Mouse (Mus musculus): ENCODE measurements around the gene Sptssb.

Sptssb gene

DNA sequence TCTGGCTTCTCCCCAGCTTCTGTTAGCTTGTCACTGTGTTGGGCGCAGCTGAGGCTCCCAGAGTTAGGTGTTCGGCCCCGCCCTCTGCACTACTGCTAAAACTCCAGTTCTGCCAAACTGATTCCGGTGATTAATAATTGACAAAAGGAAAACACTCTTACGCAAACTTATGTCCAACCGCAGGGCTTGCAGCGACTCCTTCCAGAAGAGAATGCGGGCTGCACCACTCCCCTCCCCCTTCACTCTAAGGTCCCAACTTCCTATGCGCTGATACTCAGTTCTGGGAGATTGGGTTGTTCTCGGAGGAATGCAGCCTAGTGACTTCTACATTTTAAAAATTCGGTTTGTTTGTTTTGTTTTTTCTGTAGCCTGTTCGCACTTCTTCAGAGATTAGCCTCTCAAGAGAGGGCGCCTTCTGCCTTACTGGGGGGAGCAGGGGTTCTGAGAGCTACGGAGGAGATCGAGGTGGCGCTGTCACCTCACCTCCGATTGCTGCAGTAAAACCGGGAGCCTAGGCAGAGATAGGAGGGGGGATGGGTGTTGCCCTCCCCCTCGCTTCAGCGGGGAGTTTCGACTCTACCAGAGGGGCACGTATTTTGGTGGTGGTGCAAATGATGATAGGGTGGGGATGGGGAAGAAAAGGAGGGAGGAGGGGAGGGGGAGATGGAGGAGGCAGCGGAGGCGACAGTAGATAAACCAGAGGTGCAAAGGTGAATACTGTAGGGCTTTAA lies at the start of gene Sptssb:
Gene Sptssb (minus strand): TSS at position 83 of the 731 bp plus-strand sequence.
- DNase-seq: peak; percentile 39

DNA sequence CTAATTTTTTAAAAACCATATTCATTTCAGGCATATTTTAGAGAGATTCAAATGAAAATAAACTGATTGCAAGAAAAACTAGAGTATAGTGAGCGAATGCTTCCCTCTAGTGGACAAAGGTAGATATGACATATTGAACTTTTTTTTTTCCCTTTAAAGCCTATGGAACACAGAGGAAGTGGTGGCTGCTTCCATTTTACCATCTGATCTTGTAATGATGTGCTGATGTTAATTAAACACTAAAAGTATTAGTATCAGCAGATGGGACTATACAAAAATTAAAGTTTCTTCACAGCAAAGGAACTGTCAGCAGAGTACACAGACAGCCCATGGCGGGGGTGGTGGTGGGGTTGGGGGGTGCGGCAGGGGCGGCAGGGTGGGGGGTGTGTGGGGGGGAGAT lies 48.3 kb upstream of the Sptssb start:
- DNase-seq: no peak

- no peak for DNase-seq
Measured at GRCm38 (mm10) chr3:69907564-69907963, 47.8 kb upstream of the Sptssb start.

GRCm38 (mm10) chr3:69902787-69903477 lies 43.2 kb upstream of the Sptssb start:
- DNase-seq: no peak

DNA sequence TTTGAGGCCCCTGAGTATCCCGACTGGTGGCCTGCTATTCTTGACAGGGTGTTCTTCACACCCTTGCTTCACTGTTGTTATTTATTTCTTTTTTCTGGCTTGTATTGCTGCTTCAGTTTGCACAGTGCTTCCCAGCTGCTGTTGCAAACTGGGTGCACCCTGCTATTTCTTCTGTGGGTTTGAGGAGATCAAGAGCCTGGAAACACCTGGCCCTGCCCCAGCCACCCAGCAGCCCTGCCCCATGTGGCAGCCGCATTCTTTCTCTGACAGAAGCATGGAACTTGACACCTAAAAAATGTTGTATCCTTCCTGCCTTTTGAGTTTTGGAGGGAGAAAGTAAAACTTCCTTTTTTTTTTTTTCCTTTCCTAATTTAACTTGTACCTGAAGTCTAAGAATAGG lies 42.6 kb upstream of the Sptssb start:
- DNase-seq: no peak

GRCm38 (mm10) chr3:69901874-69902381 lies 42.2 kb upstream of the Sptssb start:
- no peak for DNase-seq

DNA sequence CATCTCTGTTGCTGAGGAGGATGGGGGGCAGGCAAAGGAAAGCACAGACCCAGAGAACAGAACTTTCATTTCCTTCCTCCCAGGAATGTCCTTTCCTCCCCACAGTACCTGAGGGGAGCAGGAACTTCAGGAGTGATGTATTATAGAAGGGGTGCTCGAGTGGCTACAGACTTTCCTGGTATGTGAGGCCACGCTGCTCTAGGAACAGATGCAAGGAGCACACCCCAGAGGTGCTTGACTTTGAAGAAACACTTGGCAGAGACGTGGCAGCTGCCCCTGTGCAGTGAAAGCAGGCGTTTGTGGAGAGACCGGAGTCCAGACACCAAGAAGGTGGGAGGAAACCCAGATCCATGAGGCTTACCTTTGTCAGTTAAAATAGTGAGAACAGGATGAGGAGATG lies 40.6 kb upstream of the Sptssb start:
- no peak for DNase-seq

DNA sequence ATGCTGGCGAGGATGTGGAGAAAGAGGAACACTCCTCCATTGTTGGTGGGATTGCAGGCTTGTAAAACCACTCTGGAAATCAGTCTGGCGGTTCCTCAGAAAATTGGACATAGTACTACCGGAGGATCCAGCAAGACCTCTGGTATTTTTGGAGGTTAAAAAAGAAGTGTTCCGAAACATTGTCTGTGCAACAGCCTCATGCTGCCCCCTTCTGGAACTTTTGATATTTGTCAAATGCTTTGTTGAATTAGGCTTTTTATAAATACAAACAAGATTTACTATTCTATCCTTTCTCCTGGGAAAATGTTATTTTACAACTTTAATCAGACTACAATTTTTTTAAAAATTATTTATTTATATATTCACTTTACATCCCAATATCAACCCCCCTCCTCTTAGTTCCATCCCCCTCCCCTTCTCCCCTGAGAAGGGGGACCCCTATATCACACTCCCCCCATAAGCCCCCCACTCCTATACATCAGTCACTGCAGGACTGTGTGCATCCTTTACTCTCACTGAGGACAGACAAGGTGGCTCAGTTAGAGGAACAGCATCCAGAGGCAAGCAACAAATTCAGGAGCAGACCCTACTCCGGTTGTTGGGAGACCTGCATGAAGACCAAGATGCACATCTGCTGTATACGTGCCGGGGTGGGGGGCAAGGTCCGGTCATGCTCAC lies 38.3 kb upstream of the Sptssb start:
- no peak for DNase-seq

- no peak for DNase-seq
Measured at GRCm38 (mm10) chr3:69895516-69895915, 35.8 kb upstream of the Sptssb start.

DNA sequence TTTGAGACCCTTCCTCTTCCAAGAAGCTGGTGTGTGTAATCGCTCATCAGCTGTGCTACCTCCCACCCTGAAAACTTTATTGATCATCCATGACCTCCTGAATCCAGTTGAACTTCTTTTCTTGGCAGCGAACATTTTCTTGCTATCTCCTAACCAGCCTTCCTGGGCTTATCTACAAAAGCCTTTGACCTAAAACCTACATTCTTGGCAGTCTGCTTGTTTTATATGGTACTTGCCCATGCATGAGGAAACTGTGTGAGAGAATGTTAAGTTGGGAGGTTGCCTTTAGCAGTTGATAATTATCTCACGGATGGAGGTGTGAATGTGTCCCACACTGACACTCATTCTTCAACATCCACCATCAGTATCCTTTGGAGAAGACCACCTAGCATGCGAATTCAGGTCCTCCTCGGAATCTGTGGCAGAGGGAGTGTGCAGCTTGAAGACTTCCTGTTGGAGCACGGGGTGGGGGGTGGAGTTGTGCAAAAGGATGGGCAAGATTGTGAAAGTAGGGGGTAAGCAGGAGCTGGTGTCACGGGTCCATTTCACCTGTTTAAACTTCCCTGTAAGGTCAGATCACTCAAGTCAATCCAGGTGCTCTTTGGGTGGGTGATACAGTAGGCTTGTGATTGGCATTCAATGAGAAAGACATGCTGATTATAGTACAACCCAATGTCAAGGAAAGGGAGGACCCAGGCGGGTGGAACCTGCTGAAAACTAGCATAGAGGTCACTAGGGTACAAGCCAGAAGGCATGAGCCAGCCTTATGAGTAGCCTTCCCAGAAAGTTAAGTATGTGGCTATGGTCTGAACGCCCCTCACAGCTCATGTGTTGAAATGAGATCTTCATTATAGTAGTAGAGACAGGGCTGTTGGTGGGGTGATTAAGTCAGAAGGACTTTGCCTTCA lies 32.7 kb upstream of the Sptssb start:
- no peak for DNase-seq

DNA sequence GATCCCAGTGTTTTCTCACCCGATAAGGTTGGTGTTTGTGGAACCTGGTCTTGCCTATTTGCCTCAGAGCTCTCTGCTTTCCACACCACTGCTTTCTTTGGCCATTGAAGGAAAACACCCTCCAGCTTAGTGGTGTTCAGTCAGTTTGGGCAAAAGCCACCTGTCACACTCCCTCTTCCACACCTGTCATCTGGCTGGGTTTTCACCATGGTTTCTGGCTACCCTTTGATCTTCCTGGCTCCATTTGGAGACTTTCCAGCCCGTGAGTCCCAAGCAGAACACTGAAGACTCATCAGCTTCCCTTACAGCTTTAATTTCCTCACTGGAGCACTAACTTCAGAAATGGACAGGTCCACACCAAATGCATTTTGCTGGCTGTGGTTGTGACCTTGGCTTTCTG lies 26.1 kb upstream of the Sptssb start:
- DNase-seq: no peak

DNA sequence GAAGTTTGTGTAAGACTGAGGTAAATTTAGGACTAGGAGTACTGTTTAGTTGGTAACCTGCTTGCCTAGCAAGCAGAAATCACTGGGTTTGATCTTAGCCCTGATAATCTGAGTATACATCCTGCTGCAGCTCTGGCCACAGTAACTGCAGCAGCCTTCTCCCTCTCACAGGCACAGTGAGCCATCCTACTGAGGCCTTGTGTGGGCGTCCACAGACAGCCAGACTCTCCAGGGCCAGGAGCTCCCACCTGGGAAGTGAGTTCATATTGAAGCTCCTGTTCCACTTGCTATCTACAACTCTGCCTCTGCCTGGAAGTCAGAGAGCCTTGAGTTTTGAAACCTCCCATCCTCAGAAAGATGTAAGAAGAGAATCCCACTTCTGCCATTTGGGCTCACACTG lies 24.0 kb upstream of the Sptssb start:
- no peak for DNase-seq

DNA sequence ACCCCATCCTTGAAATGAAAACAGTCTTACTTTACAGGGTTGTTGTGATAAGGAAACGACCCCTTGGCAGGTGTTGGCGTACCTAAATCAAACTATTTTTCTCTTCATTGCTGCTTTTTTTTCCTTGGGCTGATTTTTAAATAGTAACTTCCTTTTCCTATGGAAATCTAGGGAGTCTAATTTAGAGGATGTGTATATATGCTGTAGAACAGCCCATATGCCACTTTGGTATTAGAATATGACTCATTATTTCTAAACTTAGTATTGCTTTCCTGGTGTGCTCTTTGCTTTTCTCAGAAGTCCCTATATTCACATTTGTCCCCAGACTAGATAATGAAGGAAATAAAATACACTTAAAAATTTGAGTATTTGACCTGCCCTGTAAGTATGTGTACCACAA lies 17.8 kb upstream of the Sptssb start:
- DNase-seq: no peak

DNA sequence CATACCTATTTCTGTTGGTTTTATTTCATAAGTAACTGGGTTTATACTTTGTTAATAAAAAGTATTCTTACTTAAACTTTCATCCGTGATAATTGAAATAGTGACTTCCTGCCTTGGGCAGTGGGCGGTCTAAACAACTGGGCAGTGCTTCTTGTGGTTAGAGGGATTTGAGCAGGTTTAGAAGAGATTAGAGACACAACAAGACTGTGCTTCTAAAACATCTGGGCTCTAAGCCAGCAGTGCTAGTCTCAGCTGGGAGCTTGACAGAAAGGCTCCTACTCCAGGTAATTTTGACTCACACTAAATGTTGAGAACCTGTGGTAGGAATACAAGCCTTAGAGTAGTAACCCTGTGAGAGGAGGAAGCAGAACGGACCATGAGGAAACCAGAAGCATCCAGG lies 15.0 kb upstream of the Sptssb start:
- DNase-seq: no peak

- no peak for DNase-seq
Measured at GRCm38 (mm10) chr3:69872661-69873327, 13.1 kb upstream of the Sptssb start.

DNA sequence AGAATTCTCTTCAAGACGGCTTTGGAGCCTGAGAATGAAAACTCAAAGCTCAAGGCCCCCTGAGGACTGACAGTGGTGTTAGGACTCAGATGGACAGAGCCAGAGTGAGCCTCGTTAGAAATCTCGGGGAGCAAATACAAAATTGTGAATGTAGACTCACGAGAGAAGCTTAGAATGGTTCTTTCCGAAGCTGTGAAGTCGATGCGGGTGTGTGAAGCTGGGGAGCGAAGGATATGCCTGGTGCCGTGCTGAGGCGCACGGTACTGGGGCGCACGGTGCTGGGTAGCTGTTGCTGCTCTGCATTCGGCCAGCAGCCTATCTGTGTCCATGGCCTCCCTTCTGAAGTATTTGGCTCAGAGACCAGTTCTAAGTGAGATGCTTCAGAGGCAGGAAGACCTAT lies 11.4 kb upstream of the Sptssb start:
- no peak for DNase-seq

- no peak for DNase-seq
Measured at GRCm38 (mm10) chr3:69869702-69870101, 10.0 kb upstream of the Sptssb start.

DNA sequence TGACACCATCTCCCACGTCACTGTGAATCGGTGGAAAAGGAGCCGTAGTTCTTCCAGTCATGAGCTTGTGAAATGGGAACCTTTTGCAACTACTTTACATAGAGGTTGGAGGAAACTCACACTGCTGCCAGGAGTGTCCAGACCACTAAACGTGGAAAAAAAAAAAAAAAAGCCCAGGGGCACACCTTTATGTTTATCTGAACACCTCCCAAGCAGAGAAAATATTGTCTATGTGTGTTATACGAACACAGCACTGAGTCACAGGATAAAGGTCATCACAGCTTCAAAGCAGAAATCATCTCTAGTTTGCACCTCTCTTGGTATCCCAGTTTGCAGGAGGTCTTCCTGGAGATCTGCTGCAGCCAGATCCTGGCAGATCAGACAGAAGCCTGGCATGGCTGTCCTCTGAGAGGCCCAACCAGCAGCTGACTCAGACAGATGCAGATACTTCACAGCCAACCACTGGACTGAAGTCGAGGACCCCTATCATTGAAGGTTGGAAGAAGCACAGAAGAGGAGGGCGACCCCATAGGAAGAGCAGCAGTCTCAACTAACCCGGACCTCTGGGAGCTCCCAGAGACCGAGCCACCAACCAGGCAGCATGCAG lies 2.2 kb upstream of the Sptssb start:
- no peak for DNase-seq

DNA sequence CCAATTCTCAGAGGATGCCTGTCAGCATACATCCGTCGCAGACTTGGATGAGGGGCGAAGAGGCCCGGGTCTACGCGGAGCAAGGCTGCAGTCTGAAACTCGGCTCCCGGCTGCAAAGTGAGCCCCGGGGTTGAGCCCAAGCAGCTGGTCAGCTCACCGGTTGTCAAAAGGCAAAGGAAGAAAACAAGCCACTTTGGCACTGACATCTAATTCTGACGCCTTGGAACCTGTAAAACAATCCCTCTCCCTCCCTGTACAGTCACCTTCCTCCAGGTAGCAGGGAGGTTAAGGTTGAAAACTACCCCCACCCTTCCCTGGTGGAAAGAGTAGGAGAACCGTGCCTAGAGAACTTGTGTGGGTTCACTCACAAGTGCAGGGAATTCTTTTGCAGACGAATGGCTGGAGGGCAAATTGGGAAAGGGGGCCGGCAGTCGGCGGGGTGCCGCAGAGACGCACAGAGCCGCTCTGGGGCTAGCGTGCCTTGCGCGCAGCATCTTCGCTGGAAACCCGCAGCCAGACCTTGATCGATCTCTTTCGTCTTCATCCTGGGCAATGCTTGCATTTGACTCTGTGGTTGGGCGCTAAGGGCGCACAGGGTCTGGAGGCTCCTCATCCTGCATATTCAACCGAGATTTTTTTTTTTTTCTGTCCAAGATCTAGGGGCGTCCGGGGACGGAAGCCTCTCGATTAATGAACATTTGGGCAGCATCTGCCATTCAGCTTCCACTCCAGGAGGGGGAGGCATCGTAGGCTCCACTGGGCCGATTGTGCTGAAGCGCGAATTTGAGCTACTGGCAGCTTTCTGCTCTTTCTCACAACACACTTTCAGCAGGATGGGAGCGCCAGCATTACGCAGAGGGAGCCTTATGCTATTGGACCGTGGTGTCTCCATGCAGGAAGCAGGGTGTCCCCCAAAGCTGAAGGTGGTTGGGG lies 1.1 kb upstream of the Sptssb start:
- peak; percentile 26 for DNase-seq

DNA sequence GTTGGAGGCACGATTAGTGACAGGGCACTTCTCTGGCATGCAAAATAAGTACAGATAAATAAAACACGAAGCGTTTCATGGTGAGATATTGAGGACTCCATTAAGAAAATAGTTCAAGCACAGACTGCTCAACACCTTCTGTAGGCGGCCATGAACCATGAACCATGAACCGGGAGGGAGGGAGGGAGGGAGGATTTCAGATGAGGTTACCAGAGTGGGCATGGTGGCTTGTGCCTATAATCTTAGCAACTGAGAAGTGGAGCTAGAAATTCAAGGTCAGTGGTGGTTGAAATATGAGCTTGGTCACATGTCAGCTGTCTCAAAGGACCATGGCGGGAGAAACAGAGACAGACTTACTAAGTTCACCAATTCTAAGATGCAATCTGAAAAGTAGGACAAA lies 20.3 kb downstream of the Sptssb start:
- no peak for DNase-seq

- no peak for DNase-seq
Measured at GRCm38 (mm10) chr3:69829532-69829931, 30.2 kb downstream of the Sptssb start.
